Mouse (Mus musculus) right cerebral cortex, postnatal 25 days (tissue): ENCODE data around the gene Kel.

ENCODE experiments used
- DNase-seq: peaks from one replicate; pipeline ENCODE4 v3.0.0; 2022

Kel gene

GRCm38 (mm10) chr6:41643227-41643626 is 60.9 kb downstream of the Kel start:
- no peak for DNase-seq

- DNase-seq = no peak
Measured at GRCm38 (mm10) chr6:41642765-41643164, 61.4 kb downstream of the Kel start.

- no peak for DNase-seq
Measured at GRCm38 (mm10) chr6:41641173-41641866, 62.8 kb downstream of the Kel start.

GRCm38 (mm10) chr6:41640449-41640848 is 63.7 kb downstream of the Kel start:
- DNase-seq = no peak

GRCm38 (mm10) chr6:41637927-41638506 is 66.1 kb downstream of the Kel start:
- no peak for DNase-seq

DNA sequence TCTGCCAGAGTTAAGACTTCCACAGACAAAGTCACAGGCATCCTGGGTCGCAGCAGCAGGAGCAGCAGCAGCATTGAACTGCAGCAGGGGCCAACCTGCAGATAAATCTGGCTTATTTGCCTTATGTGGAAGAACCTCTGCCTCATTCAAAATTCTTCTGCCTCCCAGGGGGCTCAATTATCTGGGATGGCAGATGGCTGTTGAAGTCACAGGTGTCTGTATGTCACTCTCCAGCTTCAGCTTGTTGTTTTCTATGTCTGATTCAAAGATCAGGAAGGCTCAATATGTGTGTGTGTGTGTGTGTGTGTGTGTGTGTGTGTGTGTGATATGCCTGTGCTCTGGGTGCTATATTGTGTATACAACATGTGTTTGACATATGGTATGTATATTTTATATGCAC is 66.7 kb downstream of the Kel start:
- no peak for DNase-seq
